Mouse (Mus musculus) thymus, adult 2 months (tissue): ENCODE measurements around the gene Abcg8. TPM values are rescaled to one million over a fixed set of nuclear protein-coding genes. Genes with fewer than 3 reads are reported as not detected.

Source experiments
- DNase-seq: peaks from one replicate; pipeline ENCODE4 v3.0.0; 2021
- H3K27ac ChIP-seq: fragments of 200-500 bp; 2 replicates; pipeline ENCODE4 v1.5.1; 2012; ENCODE audit warnings: low read length, control low read depth; ENCODE audit not compliant: control insufficient read depth, insufficient read depth
- H3K27me3 ChIP-seq: fragments of 200-500 bp; 2 replicates; pipeline ENCODE4 v1.6.1; 2012; ENCODE audit warnings: mild to moderate bottlenecking, low read length, moderate library complexity, mixed read lengths; ENCODE audit not compliant: control insufficient read depth, insufficient read depth
- H3K36me3 ChIP-seq: fragments of 200-500 bp; 2 replicates; pipeline ENCODE4 v1.6.1; 2012; ENCODE audit warnings: mild to moderate bottlenecking, low read length, moderate library complexity; ENCODE audit not compliant: control insufficient read depth, insufficient read depth
- H3K4me1 ChIP-seq: fragments of 200-500 bp; replicated peaks from 2 replicates; pipeline ENCODE4 v1.6.1; 2012; ENCODE audit warnings: low read length; ENCODE audit not compliant: control insufficient read depth, insufficient read depth
- H3K4me3 ChIP-seq: fragments of 200-500 bp; 2 replicates; pipeline ENCODE4 v1.5.1; 2012; ENCODE audit warnings: mild to moderate bottlenecking, low read length, control low read depth, moderate library complexity; ENCODE audit not compliant: control insufficient read depth, insufficient read depth
- CTCF ChIP-seq: fragments of 200-500 bp; IDR thresholded peaks from 2 replicates; pipeline ENCODE4 v1.5.1; 2012; ENCODE audit warnings: mild to moderate bottlenecking, control low read depth, low read length, moderate library complexity, borderline replicate concordance; ENCODE audit not compliant: control insufficient read depth, poor library complexity, insufficient read depth; ENCODE audit errors: extremely low read depth
- POLR2A ChIP-seq: fragments of 200-500 bp; IDR thresholded peaks from 2 replicates; pipeline ENCODE4 v1.6.1; 2012; ENCODE audit warnings: mild to moderate bottlenecking, low read length, control low read depth, moderate library complexity; ENCODE audit not compliant: control insufficient read depth, poor library complexity, insufficient read depth; ENCODE audit errors: extremely low read depth
- WGBS: fragments of 180-500 bp; shearing (Covaris S2); methylation state at CpG from one replicate; pipeline ENCODE4 v1.1.7; 2018; 5-methylcytosine and 5-hydroxymethylcytosine counted together
- polyA plus RNA-seq: library from polyadenylated mRNA; depleted of rRNA; stranded (reverse); fragments of >200 nt; gene quantifications from 2 replicates; pipeline ENCODE4 v1.2.3, GENCODE M21; 2012

Abcg8 gene
- polyA plus RNA-seq, 1 experiment = 0.65 TPM

GRCm38 (mm10) chr17:84672376-84673369, 3.4 kb upstream of the Abcg8 start:
- H3K36me3 ChIP-seq = no peaks in the 10 kb centered on the region
- H3K4me3 ChIP-seq = no peak overlapping the region
- no peak overlapping the region for H3K27ac ChIP-seq
- WGBS = 80% methylated on average over 16 of the region's 16 CpGs
- H3K27me3 ChIP-seq = peaks cover 6% of the 10 kb centered on the region
- no peaks in the 10 kb centered on the region for H3K4me1 ChIP-seq
- DNase-seq = no peak
- TF ChIP-seq CTCF (no peak), POLR2A (no peak)

GRCm38 (mm10) chr17:84674048-84674447, 2.1 kb upstream of the Abcg8 start:
- WGBS = 81% methylated on average over 7 of the region's 7 CpGs
- Histone ChIP-seq H3K27ac (no peak overlapping the region), H3K27me3 (peaks cover 6% of the 10 kb centered on the region), H3K4me1 (no peaks in the 10 kb centered on the region), H3K36me3 (no peaks in the 10 kb centered on the region), H3K4me3 (no peak overlapping the region)
- no peak for DNase-seq
- no peak for TF ChIP-seq POLR2A
- no peak for TF ChIP-seq CTCF

- WGBS = 81% methylated on average over 4 of the region's 4 CpGs
- H3K36me3 ChIP-seq = no peaks in the 10 kb centered on the region
- DNase-seq = no peak
- TF ChIP-seq CTCF (no peak), POLR2A (no peak)
- H3K4me3 ChIP-seq = no peak overlapping the region
- H3K27me3 ChIP-seq = peaks cover 6% of the 10 kb centered on the region
- H3K4me1 ChIP-seq = no peaks in the 10 kb centered on the region
- no peak overlapping the region for H3K27ac ChIP-seq
Measured at GRCm38 (mm10) chr17:84675204-84675603, 898 bp upstream of the Abcg8 start.

- Histone ChIP-seq H3K27me3 (peaks cover 6% of the 10 kb centered on the region), H3K4me3 (no peak overlapping the region), H3K4me1 (no peaks in the 10 kb centered on the region), H3K36me3 (no peaks in the 10 kb centered on the region), H3K27ac (no peak overlapping the region)
- 31% methylated on average over 11 of the region's 11 CpGs for WGBS
- DNase-seq = no peak
- no peak for TF ChIP-seq POLR2A
- no peak for TF ChIP-seq CTCF
Measured at GRCm38 (mm10) chr17:84677595-84677994, 1.5 kb downstream of the Abcg8 start.

- H3K27ac ChIP-seq = no peak overlapping the region
- H3K4me1 ChIP-seq = no peaks in the 10 kb centered on the region
- H3K27me3 ChIP-seq = no peaks in the 10 kb centered on the region
- WGBS = 87% methylated on average over 3 of the region's 3 CpGs
- no peak for DNase-seq
- TF ChIP-seq POLR2A = no peak
- TF ChIP-seq CTCF = no peak
- H3K36me3 ChIP-seq = no peaks in the 10 kb centered on the region
- H3K4me3 ChIP-seq = no peak overlapping the region
Measured at GRCm38 (mm10) chr17:84681670-84682069, 5.6 kb downstream of the Abcg8 start.

GRCm38 (mm10) chr17:84682734-84683717, 6.9 kb downstream of the Abcg8 start, which contains the start of gene Abcg5:
Gene Abcg5, minus strand, starts transcription at chr17:84683011.
- TF ChIP-seq CTCF = no peak
- TF ChIP-seq POLR2A = no peak
- Histone ChIP-seq H3K4me1 (no peaks in the 10 kb centered on the region), H3K27ac (no peak within 1 kb of the TSS), H3K36me3 (no peaks in the 10 kb centered on the region), H3K4me3 (no peak within 1 kb of the TSS), H3K27me3 (no peaks in the 10 kb centered on the region)
- no peak for DNase-seq
- WGBS = 93% methylated on average over 18 of the region's 18 CpGs
